35 mouse cellular contexts compared by ENCODE assay signal in genomic region chr10:44612571-44612970, GRCm38 (mm10).
"Had no signal": no experiment of that assay in that cellular context is flagged by ENCODE, and none has a peak within 500 bp of the region (broad histone marks: within the 10 kb centered on the region; RNA-seq: fewer than 3 reads in every experiment).

No protein-coding gene starts in this region.

- H3K4me2 ChIP-seq: heart, embryonic 11.5 days; heart, embryonic 12.5 days; heart, embryonic 13.5 days; heart, embryonic 15.5 days; hindbrain, embryonic 12.5 days; hindbrain, embryonic 13.5 days; hindbrain, embryonic 14.5 days; hindbrain, embryonic 15.5 days; intestine, embryonic 15.5 days; kidney, embryonic 15.5 days had no signal

- H3K27me3 ChIP-seq: heart, embryonic 12.5 days; heart, embryonic 13.5 days; heart, embryonic 15.5 days; hindbrain, embryonic 12.5 days; hindbrain, embryonic 13.5 days; hindbrain, embryonic 15.5 days; intestine, embryonic 15.5 days; kidney, embryonic 15.5 days had no signal

- H3K9ac ChIP-seq: heart, embryonic 12.5 days; heart, embryonic 13.5 days; heart, embryonic 15.5 days; hindbrain, embryonic 12.5 days; hindbrain, embryonic 13.5 days; hindbrain, embryonic 14.5 days; hindbrain, embryonic 15.5 days; intestine, embryonic 15.5 days; kidney, embryonic 15.5 days had no signal

- H3K4me3 ChIP-seq: heart, embryonic 10.5 days; heart, embryonic 12.5 days; heart, embryonic 13.5 days; heart, embryonic 15.5 days; hindbrain, embryonic 10.5 days; hindbrain, embryonic 12.5 days; hindbrain, embryonic 13.5 days; hindbrain, embryonic 15.5 days; intestine, embryonic 15.5 days; kidney, embryonic 15.5 days; layer of hippocampus, adult 2 months had no signal

- H3K4me1 ChIP-seq: heart, embryonic 10.5 days; heart, embryonic 13.5 days; heart, embryonic 15.5 days; hindbrain, embryonic 10.5 days; hindbrain, embryonic 12.5 days; hindbrain, embryonic 13.5 days; hindbrain, embryonic 15.5 days; intestine, embryonic 15.5 days; kidney, embryonic 15.5 days had no signal

- ATAC-seq: hindbrain, embryonic 16.5 days; hindbrain, postnatal 0 days; inflammation-experienced regulatory T-cells, adult 6 months; intestine, embryonic 15.5 days; intestine, embryonic 16.5 days; intestine, postnatal 0 days had no signal

- DNase-seq: heart, postnatal 10 days; heart, postnatal 14 days; heart, postnatal 36 days; heart, postnatal 4 days; kidney, adult 11 months; kidney, adult 18-20 months; kidney, adult 2 months; kidney, adult 8-10 months; kidney, adult 9 months; kidney, postnatal 10 days; kidney, postnatal 14 days; kidney, postnatal 25 days; kidney, postnatal 36 days; kidney, postnatal 4 days; layer of hippocampus, adult 9-11 months; layer of hippocampus, postnatal 36 days had no signal

- H3K9me3 ChIP-seq: heart, embryonic 10.5 days; heart, embryonic 12.5 days; heart, embryonic 13.5 days; heart, embryonic 15.5 days; hindbrain, embryonic 10.5 days; hindbrain, embryonic 12.5 days; hindbrain, embryonic 13.5 days; hindbrain, embryonic 15.5 days; intestine, embryonic 15.5 days; kidney, embryonic 15.5 days had no signal

- H3K27ac ChIP-seq: heart, embryonic 10.5 days; heart, embryonic 13.5 days; heart, embryonic 15.5 days; hindbrain, embryonic 10.5 days; hindbrain, embryonic 12.5 days; hindbrain, embryonic 13.5 days; hindbrain, embryonic 14.5 days; hindbrain, embryonic 15.5 days; hindbrain, postnatal 0 days; intestine, embryonic 15.5 days; kidney, embryonic 15.5 days; kidney, postnatal 0 days; layer of hippocampus, adult 2 months had no signal

- H3K36me3 ChIP-seq: heart, embryonic 10.5 days; heart, embryonic 12.5 days; heart, embryonic 13.5 days; heart, embryonic 15.5 days; hindbrain, embryonic 10.5 days; hindbrain, embryonic 12.5 days; hindbrain, embryonic 13.5 days; hindbrain, embryonic 15.5 days; intestine, embryonic 15.5 days; kidney, embryonic 15.5 days had no signal
